Mouse (Mus musculus) NIH3T3 (cell line): ENCODE measurements at regions not wholly inside any gene's neighbourhood (a gene's known extent, or its start where the extent isn't known, plus 50 kb on each side); places are given as distances from the start of the nearest gene placed in this dataset.

Experiments
- DNase-seq: peaks from one replicate; pipeline ENCODE4 v3.0.0-alpha.2; 2012; ENCODE audit warnings: low read depth

GRCm38 (mm10) chr10:39316533-39316932, 52.1 kb upstream of the Fyn start:
- no peak for DNase-seq

GRCm38 (mm10) chr10:39315434-39316174, 53.1 kb upstream of the Fyn start:
- DNase-seq = no peak

GRCm38 (mm10) chr10:39311501-39311900, 57.2 kb upstream of the Fyn start:
- DNase-seq = no peak

GRCm38 (mm10) chr10:39308535-39308934, 60.1 kb upstream of the Fyn start:
- no peak for DNase-seq

GRCm38 (mm10) chr10:39292703-39293496, 75.8 kb upstream of the Fyn start:
- DNase-seq = no peak

- peak; percentile 50 for DNase-seq
Observed at GRCm38 (mm10) chr10:39291747-39292198, 76.9 kb upstream of the Fyn start.

- peak; percentile 88 for DNase-seq
Observed at GRCm38 (mm10) chr10:39291134-39291746, 77.4 kb upstream of the Fyn start.

GRCm38 (mm10) chr10:39290245-39290644, 78.4 kb upstream of the Fyn start:
- DNase-seq = no peak

- DNase-seq = no peak
Observed at GRCm38 (mm10) chr10:39280366-39281000, 88.2 kb upstream of the Fyn start.

GRCm38 (mm10) chr10:39274202-39274601, 94.5 kb upstream of the Fyn start:
- peak; percentile 64 for DNase-seq

- no peak for DNase-seq
Observed at GRCm38 (mm10) chr10:39273426-39273825, 95.2 kb upstream of the Fyn start.

GRCm38 (mm10) chr10:39272387-39272949, 96.2 kb upstream of the Fyn start:
- no peak for DNase-seq

GRCm38 (mm10) chr10:39270406-39270805, 98.2 kb upstream of the Fyn start:
- DNase-seq = no peak

GRCm38 (mm10) chr10:39267236-39267635, 101.4 kb upstream of the Fyn start:
- DNase-seq = no peak

- peak; percentile 88 for DNase-seq
Observed at GRCm38 (mm10) chr10:39266482-39266881, 102.2 kb upstream of the Fyn start.

GRCm38 (mm10) chr10:39262466-39262865, 98.9 kb upstream of the Ccn6 start:
- DNase-seq = no peak

- peak; percentile 85 for DNase-seq
Observed at GRCm38 (mm10) chr10:39261174-39262145, 97.9 kb upstream of the Ccn6 start.

- DNase-seq = no peak
Observed at GRCm38 (mm10) chr10:39260061-39260460, 96.5 kb upstream of the Ccn6 start.

GRCm38 (mm10) chr10:39257371-39258154, 94.0 kb upstream of the Ccn6 start:
- no peak for DNase-seq

- DNase-seq = no peak
Observed at GRCm38 (mm10) chr10:39254561-39254960, 91.0 kb upstream of the Ccn6 start.
